Mouse (Mus musculus) MEL (cell line): ENCODE data around the gene Mast1. TPM values are rescaled to one million over a fixed set of nuclear protein-coding genes. Genes with fewer than 3 reads are reported as not detected.

Source experiments
- DNase-seq: peaks from one replicate; pipeline ENCODE4 v3.0.0; 2011; ENCODE audit warnings: low read depth, low spot score
- H3K27ac ChIP-seq: 2 replicates; pipeline ENCODE4 v1.5.1; 2012; ENCODE audit warnings: low read depth, mild to moderate bottlenecking, control low read depth, low read length, moderate library complexity; ENCODE audit not compliant: control insufficient read depth
- H3K27me3 ChIP-seq, 2 experiments: fragments of 150-350 bp in 1 of 2; sonication (generic) in 1 of 2; 2 replicates each; pipeline ENCODE4 v1.6.1; 2012; ENCODE audit warnings: low read length in 2 of 2, mild to moderate bottlenecking in 2 of 2, improper control_type of control experiment in 1 of 2, moderate library complexity in 1 of 2; ENCODE audit not compliant: insufficient read depth in 2 of 2, control insufficient read depth in 1 of 2
- H3K36me3 ChIP-seq, 2 experiments: 2 replicates each; pipeline ENCODE4 v1.6.1; 2012 to 2014; ENCODE audit warnings: low read length in 2 of 2, improper control_type of control experiment in 1 of 2, inconsistent platforms in 1 of 2, mild to moderate bottlenecking in 1 of 2; ENCODE audit not compliant: insufficient read depth in 2 of 2, control insufficient read depth in 1 of 2
- H3K4me1 ChIP-seq, 2 experiments: fragments of 150-350 bp in 1 of 2; sonication (generic) in 1 of 2; 2 replicates each; pipeline ENCODE4 v1.6.1; 2012; ENCODE audit warnings: low read length in 2 of 2, improper control_type of control experiment in 1 of 2, mild to moderate bottlenecking in 1 of 2; ENCODE audit not compliant: insufficient read depth in 2 of 2, control insufficient read depth in 1 of 2
- H3K4me3 ChIP-seq, 2 experiments: fragments of 150-350 bp in 1 of 2; sonication (generic) in 1 of 2; 2 replicates each; pipeline ENCODE4 v1.5.1; 2012; ENCODE audit warnings: low read depth in 2 of 2, low read length in 2 of 2, mild to moderate bottlenecking in 2 of 2, moderate library complexity in 2 of 2, control low read depth in 1 of 2, improper control_type of control experiment in 1 of 2; ENCODE audit not compliant: control insufficient read depth in 1 of 2, insufficient read depth in 1 of 2
- H3K79me2 ChIP-seq: 2 replicates; pipeline ENCODE4 v1.6.1; 2012; ENCODE audit warnings: mild to moderate bottlenecking, low read length, moderate library complexity; ENCODE audit not compliant: control insufficient read depth, poor library complexity, insufficient read depth
- H3K9ac ChIP-seq: 2 replicates; pipeline ENCODE4 v1.6.1; 2012; ENCODE audit warnings: low read depth, mild to moderate bottlenecking, control low read depth, low read length, moderate library complexity; ENCODE audit not compliant: control insufficient read depth, poor library complexity, severe bottlenecking
- H3K9me3 ChIP-seq: fragments of 150-350 bp; sonication (generic); replicated peaks from 2 replicates; pipeline ENCODE4 v1.6.1; 2012; ENCODE audit warnings: mild to moderate bottlenecking, low read length, improper control_type of control experiment, moderate library complexity; ENCODE audit not compliant: insufficient read depth
- BHLHE40 ChIP-seq: IDR thresholded peaks from 2 replicates; pipeline ENCODE4 v1.6.1; 2012; ENCODE audit warnings: low read depth, mild to moderate bottlenecking, inconsistent platforms, low read length, improper control_type of control experiment, borderline replicate concordance
- CHD1 ChIP-seq: IDR thresholded peaks from 2 replicates; pipeline ENCODE4 v1.6.1; 2012; ENCODE audit warnings: low read depth, mild to moderate bottlenecking, inconsistent platforms, low read length, improper control_type of control experiment
- CHD2 ChIP-seq: IDR thresholded peaks from 2 replicates; pipeline ENCODE4 v1.6.1; 2011; ENCODE audit warnings: low read length, improper control_type of control experiment
- CTCF ChIP-seq, 3 experiments: IDR thresholded peaks in 2 of 3; conservative IDR thresholded peaks in 1 of 3; 2 replicates each; pipeline ENCODE4 v1.5.1; 2011 to 2012; ENCODE audit warnings: low read length in 3 of 3, low read depth in 2 of 3, mild to moderate bottlenecking in 2 of 3, improper control_type of control experiment in 1 of 3, inconsistent platforms in 1 of 3, mixed read lengths in 1 of 3, moderate library complexity in 1 of 3; ENCODE audit not compliant: control insufficient read depth in 1 of 3, insufficient read depth in 1 of 3, poor library complexity in 1 of 3, severe bottlenecking in 1 of 3
- E2F4 ChIP-seq: IDR thresholded peaks from 2 replicates; pipeline ENCODE4 v1.6.1; 2011; ENCODE audit warnings: low read depth, low read length, improper control_type of control experiment, borderline replicate concordance
- ELF1 ChIP-seq: IDR thresholded peaks from 2 replicates; pipeline ENCODE4 v1.6.1; 2014; ENCODE audit warnings: low read depth, mild to moderate bottlenecking, inconsistent platforms, low read length, improper control_type of control experiment, moderate library complexity
- EP300 ChIP-seq, 2 experiments: IDR thresholded peaks; 2 replicates each; pipeline ENCODE4 v1.6.1; 2011; ENCODE audit warnings: improper control_type of control experiment in 2 of 2, low read length in 2 of 2, low read depth in 1 of 2, mild to moderate bottlenecking in 1 of 2
- ETS1 ChIP-seq: IDR thresholded peaks from 2 replicates; pipeline ENCODE4 v1.6.1; 2012; ENCODE audit warnings: low read depth, mild to moderate bottlenecking, inconsistent platforms, low read length, improper control_type of control experiment, moderate library complexity
- GABPA ChIP-seq: IDR thresholded peaks from 2 replicates; pipeline ENCODE4 v1.6.1; 2012; ENCODE audit warnings: low read depth, mild to moderate bottlenecking, inconsistent platforms, low read length, improper control_type of control experiment, moderate library complexity
- GATA1 ChIP-seq: IDR thresholded peaks from 2 replicates; pipeline ENCODE4 v1.6.1; 2011; ENCODE audit warnings: low read depth, low read length, improper control_type of control experiment
- HCFC1 ChIP-seq: IDR thresholded peaks from 2 replicates; pipeline ENCODE4 v1.6.1; 2012; ENCODE audit warnings: low read depth, mild to moderate bottlenecking, inconsistent platforms, low read length, improper control_type of control experiment, moderate library complexity
- JUND ChIP-seq: IDR thresholded peaks from 2 replicates; pipeline ENCODE4 v1.6.1; 2011; ENCODE audit warnings: low read depth, mild to moderate bottlenecking, improper control_type of control experiment, low read length
- KAT2A ChIP-seq: conservative IDR thresholded peaks from 2 replicates; pipeline ENCODE4 v1.6.1; 2012; ENCODE audit warnings: low read depth, low read length, improper control_type of control experiment, inconsistent platforms
- MAFK ChIP-seq: IDR thresholded peaks from 2 replicates; pipeline ENCODE4 v1.6.1; 2011; ENCODE audit warnings: low read depth, mild to moderate bottlenecking, low read length, improper control_type of control experiment, borderline replicate concordance
- MAX ChIP-seq: IDR thresholded peaks from 2 replicates; pipeline ENCODE4 v1.6.1; 2011; ENCODE audit warnings: low read length, improper control_type of control experiment
- MEF2A ChIP-seq: IDR thresholded peaks from 2 replicates; pipeline ENCODE4 v1.6.1; 2014; ENCODE audit warnings: low read depth, mild to moderate bottlenecking, inconsistent platforms, low read length, improper control_type of control experiment; ENCODE audit not compliant: poor library complexity, insufficient replicate concordance, severe bottlenecking; ENCODE audit errors: extremely low read depth
- MXI1 ChIP-seq: IDR thresholded peaks from 2 replicates; pipeline ENCODE4 v1.6.1; 2011; ENCODE audit warnings: mild to moderate bottlenecking, low read depth, low read length, improper control_type of control experiment
- MYB ChIP-seq: IDR thresholded peaks from 2 replicates; pipeline ENCODE4 v1.6.1; 2011; ENCODE audit warnings: mild to moderate bottlenecking, low read depth, low read length, improper control_type of control experiment
- MYC ChIP-seq: IDR thresholded peaks from 2 replicates; pipeline ENCODE4 v1.6.1; 2011; ENCODE audit warnings: low read depth, mild to moderate bottlenecking, low read length, improper control_type of control experiment, moderate library complexity
- NELFE ChIP-seq: IDR thresholded peaks from 2 replicates; pipeline ENCODE4 v1.6.1; 2011; ENCODE audit warnings: low read depth, low read length, improper control_type of control experiment
- NRF1 ChIP-seq: IDR thresholded peaks from 2 replicates; pipeline ENCODE4 v1.6.1; 2014; ENCODE audit warnings: low read depth, mild to moderate bottlenecking, inconsistent platforms, low read length, improper control_type of control experiment, moderate library complexity; ENCODE audit not compliant: poor library complexity, insufficient read depth, severe bottlenecking
- POLR2A ChIP-seq, 2 experiments: IDR thresholded peaks; 2 replicates each; pipeline ENCODE4 v1.6.1; 2011 to 2012; ENCODE audit warnings: low read length in 2 of 2, mild to moderate bottlenecking in 2 of 2, control low read depth in 1 of 2, improper control_type of control experiment in 1 of 2, low read depth in 1 of 2, moderate library complexity in 1 of 2; ENCODE audit not compliant: control insufficient read depth in 1 of 2, insufficient read depth in 1 of 2, poor library complexity in 1 of 2
- POLR2AphosphoS2 ChIP-seq: IDR thresholded peaks from 2 replicates; pipeline ENCODE4 v1.6.1; 2011; ENCODE audit warnings: low read length, improper control_type of control experiment
- POLR2AphosphoS5 ChIP-seq: IDR thresholded peaks from 2 replicates; pipeline ENCODE4 v1.6.1; 2012; ENCODE audit warnings: low read depth, borderline replicate concordance, mild to moderate bottlenecking, inconsistent platforms, low read length, moderate library complexity, mixed read lengths
- RAD21 ChIP-seq: IDR thresholded peaks from 2 replicates; pipeline ENCODE4 v1.6.1; 2011; ENCODE audit warnings: mild to moderate bottlenecking, low read depth, low read length, improper control_type of control experiment
- RCOR1 ChIP-seq: IDR thresholded peaks from 2 replicates; pipeline ENCODE4 v1.6.1; 2012; ENCODE audit warnings: low read depth, mild to moderate bottlenecking, inconsistent platforms, low read length, improper control_type of control experiment
- SIN3A ChIP-seq: IDR thresholded peaks from 2 replicates; pipeline ENCODE4 v1.6.1; 2012; ENCODE audit warnings: low read length, improper control_type of control experiment, inconsistent platforms
- SMC3 ChIP-seq: IDR thresholded peaks from 2 replicates; pipeline ENCODE4 v1.6.1; 2011; ENCODE audit warnings: low read depth, low read length, improper control_type of control experiment
- TAL1 ChIP-seq: IDR thresholded peaks from 2 replicates; pipeline ENCODE4 v1.6.1; 2012; ENCODE audit warnings: mild to moderate bottlenecking, inconsistent platforms, low read length, moderate library complexity, mixed read lengths
- TBP ChIP-seq: IDR thresholded peaks from 2 replicates; pipeline ENCODE4 v1.8.0; 2011; ENCODE audit warnings: low read depth, low read length, improper control_type of control experiment
- TCF12 ChIP-seq: IDR thresholded peaks from 2 replicates; pipeline ENCODE4 v1.6.1; 2014; ENCODE audit warnings: low read depth, mild to moderate bottlenecking, inconsistent platforms, low read length, improper control_type of control experiment, moderate library complexity
- UBTF ChIP-seq: IDR thresholded peaks from 2 replicates; pipeline ENCODE4 v1.6.1; 2012; ENCODE audit warnings: low read depth, mild to moderate bottlenecking, inconsistent platforms, low read length, improper control_type of control experiment, moderate library complexity, borderline replicate concordance; ENCODE audit not compliant: insufficient read depth
- USF1 ChIP-seq: IDR thresholded peaks from 2 replicates; pipeline ENCODE4 v1.6.1; 2014; ENCODE audit warnings: low read depth, mild to moderate bottlenecking, inconsistent platforms, low read length, improper control_type of control experiment, moderate library complexity
- USF2 ChIP-seq, 2 experiments: IDR thresholded peaks; 2 replicates each; pipeline ENCODE4 v1.6.1; 2011 to 2012; ENCODE audit warnings: improper control_type of control experiment in 2 of 2, low read length in 2 of 2, borderline replicate concordance in 1 of 2, inconsistent platforms in 1 of 2, low read depth in 1 of 2, mild to moderate bottlenecking in 1 of 2; ENCODE audit not compliant: insufficient read depth in 1 of 2
- ZC3H11A ChIP-seq: IDR thresholded peaks from 2 replicates; pipeline ENCODE4 v1.6.1; 2012; ENCODE audit warnings: low read depth, mild to moderate bottlenecking, inconsistent platforms, low read length, improper control_type of control experiment
- ZKSCAN1 ChIP-seq: IDR thresholded peaks from 2 replicates; pipeline ENCODE4 v1.6.1; 2012; ENCODE audit warnings: low read depth, mild to moderate bottlenecking, inconsistent platforms, low read length, improper control_type of control experiment, moderate library complexity
- ZMIZ1 ChIP-seq: IDR thresholded peaks from 2 replicates; pipeline ENCODE4 v1.6.1; 2012; ENCODE audit warnings: low read depth, mild to moderate bottlenecking, inconsistent platforms, low read length, improper control_type of control experiment, moderate library complexity
- ZNF384 ChIP-seq: IDR thresholded peaks from 2 replicates; pipeline ENCODE4 v1.6.1; 2012; ENCODE audit warnings: low read depth, mild to moderate bottlenecking, inconsistent platforms, low read length, improper control_type of control experiment
- polyA plus RNA-seq, 2 experiments: library from polyadenylated mRNA; stranded (reverse) in 1 of 2; unstranded in 1 of 2; fragments of >175 nt in 1 of 2; fragments of >200 nt in 1 of 2; gene quantifications; 2 replicates each; pipeline versions ENCODE4 v1.2.1 to v1.2.4; 2012; ENCODE audit warnings: low replicate concordance in 2 of 2, low read depth in 1 of 2; ENCODE audit not compliant: insufficient read length in 2 of 2, insufficient read depth in 1 of 2, missing spikeins in 1 of 2
- total RNA-seq: library from RNA; depleted of rRNA; stranded (reverse); fragments of 300-350 nt; gene quantifications from 2 replicates; pipeline ENCODE4 v1.2.3, GENCODE M21; 2012

The Mast1 gene
- total and polyA plus RNA-seq, 3 experiments, result 0.77 to 4.5 TPM; not detected in 1

DNA sequence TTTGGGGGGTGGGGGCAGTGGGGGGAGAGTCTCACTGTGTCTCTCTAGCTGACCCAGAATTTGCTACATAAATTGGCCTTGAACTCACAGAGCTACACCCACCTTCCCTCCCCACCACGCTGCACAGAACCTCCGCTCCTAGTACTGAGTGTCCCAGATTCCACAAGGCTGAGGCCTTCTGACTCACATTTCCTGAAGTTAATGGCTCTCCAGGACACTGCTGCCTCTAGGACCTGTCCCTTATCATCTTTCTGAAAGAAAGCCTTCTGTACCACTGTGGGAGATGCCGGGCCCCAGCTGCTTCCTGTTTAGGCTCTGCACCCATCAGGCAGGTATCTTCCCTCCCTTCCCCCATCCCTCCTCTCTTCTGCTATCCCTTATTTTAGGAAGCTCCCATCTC lies 29.4 kb upstream of the Mast1 start:
- Histone ChIP-seq H3K9me3 (no peaks in the 10 kb centered on the region), H3K36me3 (peaks cover 1 to 24% of the 10 kb centered on the region in 2 experiments)
- no peak; the same call in 1 of the 2 replicates for TF ChIP-seq MYB
- TF ChIP-seq POLR2AphosphoS5, result no peak
- no peak for TF ChIP-seq USF2 (IDR thresholded peaks at IDR 0.05; ENCODE audit: borderline replicate concordance in 1 of 2, insufficient read depth in 1 of 2, low read depth in 1 of 2, low read length in 2 of 2)
- TF ChIP-seq POLR2AphosphoS2, result no peak
- TF ChIP-seq POLR2A (IDR thresholded peaks at IDR 0.05; ENCODE audit: control insufficient read depth in 1 of 2, insufficient read depth in 1 of 2, low read depth in 1 of 2, low read length in 2 of 2, poor library complexity in 1 of 2), result no peak
- TF ChIP-seq JUND, result no peak
- no peak for TF ChIP-seq USF1
- TF ChIP-seq MAFK, result no peak
- no peak for TF ChIP-seq ZKSCAN1
- TF ChIP-seq TAL1, result peak; percentile 80
- TF ChIP-seq BHLHE40, result no peak
- no peak for TF ChIP-seq NRF1
- TF ChIP-seq KAT2A, result no peak
- TF ChIP-seq EP300 (IDR thresholded peaks at IDR 0.05; ENCODE audit: low read depth in 1 of 2, low read length in 2 of 2), result peak; percentile 67 to 74
- no peak; the same call in 1 of the 2 replicates for TF ChIP-seq ZC3H11A
- TF ChIP-seq ELF1, result peak; percentile 68
- no peak for TF ChIP-seq ZNF384
- TF ChIP-seq SMC3, result no peak
- TF ChIP-seq TBP, result no peak
- TF ChIP-seq ETS1, result peak; percentile 96
- TF ChIP-seq CHD1, result no peak
- no peak for TF ChIP-seq GABPA
- TF ChIP-seq NELFE, result no peak
- TF ChIP-seq RCOR1, result peak; percentile 61
- no peak for TF ChIP-seq CTCF (IDR thresholded peaks at IDR 0.05 in 2 of 3, conservative IDR thresholded peaks at IDR 0.05 in 1 of 3; ENCODE audit: control insufficient read depth in 1 of 3, insufficient read depth in 1 of 3, low read depth in 2 of 3, low read length in 3 of 3, poor library complexity in 1 of 3, severe bottlenecking in 1 of 3)
- TF ChIP-seq HCFC1, result no peak
- no peak for TF ChIP-seq E2F4
- peak; percentile 83 for TF ChIP-seq TCF12
- peak; percentile 28; the same call in 1 of the 2 replicates for TF ChIP-seq MAX
- TF ChIP-seq MXI1, result peak; percentile 61
- TF ChIP-seq MYC, result 0 out of 2 replicates have a peak, but pooled peaks have one; percentile 21
- 0 out of 2 replicates have a peak, but pooled peaks have one; percentile 35 for TF ChIP-seq GATA1
- TF ChIP-seq RAD21, result no peak
- no peak for TF ChIP-seq MEF2A
- peak; percentile 89 for TF ChIP-seq SIN3A
- peak; percentile 42; the same call in 1 of the 2 replicates for TF ChIP-seq CHD2
- TF ChIP-seq UBTF, result no peak
- peak; percentile 49; the same call in 1 of the 2 replicates for TF ChIP-seq ZMIZ1

More for the DNA sequence above, 29.4 kb upstream of the Mast1 start:
- H3K79me2 ChIP-seq, result peaks cover 19% of the 10 kb centered on the region
- peak; percentile 78 for DNase-seq
- peak overlapping the region; percentile 25 to 30 for H3K4me3 ChIP-seq
- peaks cover 5 to 32% of the 10 kb centered on the region in 2 experiments for H3K4me1 ChIP-seq
- peak overlapping the region; percentile 47 for H3K9ac ChIP-seq
- no peaks in the 10 kb centered on the region for H3K27me3 ChIP-seq
- H3K27ac ChIP-seq, result peak overlapping the region; percentile 64
